Mouse (Mus musculus) kidney, adult 2 months (tissue): ENCODE measurements at regions not wholly inside any gene's neighbourhood (a gene's known extent, or its start where the extent isn't known, plus 50 kb on each side); places are given as distances from the start of the nearest gene placed in this dataset.

Source experiments
- DNase-seq: peaks from one replicate; pipeline ENCODE4 v3.0.0; 2021
- H3K27ac ChIP-seq: fragments of 200-500 bp; 2 replicates; pipeline ENCODE4 v1.5.1; 2012; ENCODE audit warnings: low read depth, low read length, control low read depth, inconsistent platforms; ENCODE audit not compliant: insufficient read depth
- H3K27me3 ChIP-seq: fragments of 200-500 bp; replicated peaks from 2 replicates; pipeline ENCODE4 v1.6.1; 2012; ENCODE audit warnings: mild to moderate bottlenecking, moderate library complexity, low read length, inconsistent platforms; ENCODE audit not compliant: control insufficient read depth, insufficient read depth
- H3K36me3 ChIP-seq: fragments of 200-500 bp; 2 replicates; pipeline ENCODE4 v1.6.1; 2012; ENCODE audit warnings: mild to moderate bottlenecking, moderate library complexity, low read length, inconsistent platforms; ENCODE audit not compliant: control insufficient read depth, insufficient read depth
- H3K4me1 ChIP-seq: fragments of 200-500 bp; 2 replicates; pipeline ENCODE4 v1.6.1; 2011; ENCODE audit warnings: low read length; ENCODE audit not compliant: control insufficient read depth, insufficient read depth
- H3K4me3 ChIP-seq: fragments of 200-500 bp; 2 replicates; pipeline ENCODE4 v1.5.1; 2011; ENCODE audit warnings: mild to moderate bottlenecking, low read depth, low read length, control low read depth; ENCODE audit not compliant: insufficient read depth
- CTCF ChIP-seq: fragments of 200-500 bp; conservative IDR thresholded peaks from 2 replicates; pipeline ENCODE4 v1.5.1; 2011; ENCODE audit warnings: low read depth, mild to moderate bottlenecking, control low read depth, low read length, moderate library complexity, mixed read lengths; ENCODE audit not compliant: insufficient read depth, insufficient read length
- POLR2A ChIP-seq: fragments of 200-500 bp; IDR thresholded peaks from one replicate; pipeline ENCODE4 v1.6.1; 2011; ENCODE audit warnings: low read depth, low read length, control low read depth
- WGBS: fragments of 180-500 bp; shearing (Covaris S2); methylation state at CpG from one replicate; pipeline ENCODE4 v1.1.7; 2018; 5-methylcytosine and 5-hydroxymethylcytosine counted together

DNA sequence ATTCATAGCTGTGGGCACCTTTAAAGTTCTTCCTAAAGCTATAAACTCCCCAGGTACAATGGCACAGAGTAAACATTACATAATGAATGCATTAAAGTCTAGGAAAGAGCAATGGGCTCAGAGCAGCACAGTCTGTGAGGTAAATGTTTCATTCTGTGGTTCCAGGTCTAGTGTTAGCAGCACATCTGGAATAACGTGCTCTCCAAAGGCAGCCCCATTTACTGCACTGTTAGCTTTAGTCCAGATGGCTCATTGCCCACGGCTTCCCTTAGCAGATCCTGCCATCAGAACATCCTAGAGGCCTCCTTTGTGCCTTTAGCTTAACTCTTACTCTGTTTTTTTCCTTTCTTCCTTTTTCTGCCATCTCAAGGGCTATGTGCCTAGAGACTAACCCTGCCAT is 87.7 kb upstream of the Tspan7 start:
- WGBS: 66% methylated on average over 2 of the region's 2 CpGs
- H3K4me1 ChIP-seq: no peaks in the 10 kb centered on the region
- DNase-seq: no peak
- H3K27me3 ChIP-seq: no peaks in the 10 kb centered on the region
- TF ChIP-seq POLR2A: no peak
- TF ChIP-seq CTCF: no peak
- H3K27ac ChIP-seq: no peak overlapping the region
- H3K4me3 ChIP-seq: no peak overlapping the region
- H3K36me3 ChIP-seq: no peaks in the 10 kb centered on the region

DNA sequence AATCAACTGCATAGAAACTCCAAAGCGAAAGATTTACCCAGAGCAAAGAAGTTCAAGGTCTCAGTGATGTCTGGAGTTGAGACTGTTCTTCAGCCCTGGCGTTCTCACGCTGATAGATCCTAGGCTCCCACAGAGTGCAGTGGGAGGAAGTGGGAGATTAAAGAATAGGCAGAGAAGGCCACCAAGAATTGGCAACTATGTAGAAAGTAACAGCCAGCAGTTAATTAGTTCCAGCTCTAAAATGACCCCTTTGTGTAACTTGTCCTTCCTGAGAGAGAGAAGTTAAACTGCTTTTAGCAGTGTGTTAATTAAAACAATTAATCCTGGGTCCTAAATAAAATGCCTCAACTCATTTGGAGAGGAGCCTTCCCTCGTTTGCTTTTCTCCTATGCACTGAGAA is 73.7 kb upstream of the Tspan7 start:
- no peak overlapping the region for H3K27ac ChIP-seq
- H3K27me3 ChIP-seq: no peaks in the 10 kb centered on the region
- no peaks in the 10 kb centered on the region for H3K4me1 ChIP-seq
- no peaks in the 10 kb centered on the region for H3K36me3 ChIP-seq
- DNase-seq: no peak
- WGBS: 43% methylated on average over 4 of the region's 4 CpGs
- TF ChIP-seq POLR2A: no peak
- no peak overlapping the region for H3K4me3 ChIP-seq

DNA sequence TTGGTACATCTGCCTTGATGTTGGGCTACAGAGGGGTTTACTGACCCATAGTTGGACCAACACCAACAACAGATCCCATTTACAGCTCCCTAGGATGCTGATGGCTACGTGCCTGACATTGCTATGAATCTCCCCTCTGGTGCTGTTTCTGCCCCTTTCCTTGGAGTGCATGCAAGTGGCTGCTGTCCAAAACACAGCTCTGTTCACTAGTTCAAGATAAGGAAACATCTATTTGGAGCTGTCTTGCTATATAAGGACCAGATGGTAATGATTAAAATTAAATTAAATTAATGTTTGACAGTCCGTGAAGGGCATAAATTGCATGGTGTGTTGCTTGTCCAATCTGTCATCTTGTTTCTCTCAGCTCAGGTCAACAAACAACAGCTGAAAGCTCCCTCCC is 62.5 kb upstream of the Tspan7 start:
- WGBS: 30% methylated on average over 2 of the region's 2 CpGs
- peak; percentile 0 for DNase-seq
- no peak for TF ChIP-seq POLR2A
- no peak for TF ChIP-seq CTCF
- H3K27me3 ChIP-seq: no peaks in the 10 kb centered on the region
- H3K27ac ChIP-seq: no peak overlapping the region
- no peak overlapping the region for H3K4me3 ChIP-seq
- H3K4me1 ChIP-seq: no peaks in the 10 kb centered on the region
- no peaks in the 10 kb centered on the region for H3K36me3 ChIP-seq
